ENCODE assay signal across 26 mouse cellular contexts in genomic region chr16:14295291-14295690, GRCm38 (mm10). TPM values are rescaled to one million over a fixed set of nuclear protein-coding genes. Genes with fewer than 3 reads are reported as not detected.
"Had no signal": no experiment of that assay in that cellular context is flagged by ENCODE, and none has a peak within 500 bp of the region (broad histone marks: within the 10 kb centered on the region; RNA-seq: fewer than 3 reads in every experiment).

No protein-coding gene starts in this region.

- ATAC-seq: hindbrain, embryonic 16.5 days; inflammation-experienced regulatory T-cells, adult 6 months; intestine, embryonic 15.5 days; intestine, postnatal 0 days; liver, embryonic 12.5 days had no signal

- H3K9ac ChIP-seq: heart, embryonic 12.5 days; hindbrain, embryonic 12.5 days; hindbrain, embryonic 14.5 days; intestine, embryonic 15.5 days; limb, embryonic 13.5 days; limb, embryonic 15.5 days; liver, embryonic 12.5 days had no signal

- H3K4me3 ChIP-seq: gastrocnemius, adult 2 months; heart, embryonic 10.5 days; heart, embryonic 12.5 days; hindbrain, embryonic 10.5 days; hindbrain, embryonic 12.5 days; intestine, embryonic 15.5 days; layer of hippocampus, adult 2 months; left cerebral cortex, adult 2 months; limb, embryonic 13.5 days; limb, embryonic 15.5 days; liver, embryonic 12.5 days had no signal

- H3K9me3 ChIP-seq: heart, embryonic 10.5 days; heart, embryonic 12.5 days; hindbrain, embryonic 10.5 days; hindbrain, embryonic 12.5 days; intestine, embryonic 15.5 days; limb, embryonic 13.5 days; limb, embryonic 15.5 days; liver, embryonic 12.5 days had no signal

- H3K27me3 ChIP-seq: intestine, embryonic 15.5 days had no signal

- H3K27ac ChIP-seq: gastrocnemius, adult 2 months; heart, embryonic 10.5 days; hindbrain, embryonic 10.5 days; hindbrain, embryonic 12.5 days; hindbrain, embryonic 14.5 days; layer of hippocampus, adult 2 months; left cerebral cortex, adult 2 months; limb, embryonic 13.5 days; limb, embryonic 15.5 days; liver, embryonic 12.5 days had no signal

- H3K4me2 ChIP-seq: heart, embryonic 12.5 days; hindbrain, embryonic 12.5 days; hindbrain, embryonic 14.5 days; intestine, embryonic 15.5 days; limb, embryonic 13.5 days; limb, embryonic 15.5 days; liver, embryonic 12.5 days had no signal

- DNase-seq: gastrocnemius, adult 2 months; gastrocnemius, postnatal 10 days; gastrocnemius, postnatal 25 days; heart, postnatal 10 days; heart, postnatal 4 days; kidney, adult 18-20 months; kidney, adult 8-10 months; kidney, postnatal 10 days; kidney, postnatal 25 days; kidney, postnatal 4 days; left cerebral cortex, postnatal 4 days had no signal

RNA-seq across cellular contexts. Expression of gene Myh11, which starts 4.1 kb away (rescaled TPM):
- total RNA-seq: granulocyte monocyte progenitor cell, adult 5-6 weeks had no signal
